Mouse (Mus musculus) midbrain, embryonic 12.5 days (tissue): Measurements from ENCODE around the gene Pcgf2. TPM values are rescaled to one million over a fixed set of nuclear protein-coding genes. Genes with fewer than 3 reads are reported as not detected.

ENCODE experiments used
- ATAC-seq: fragments of 200-750 bp; cut with Nextera tagmentation; 2 replicates; pipeline ENCODE4 v1.8.0; 2017; ENCODE audit warnings: low read depth, moderate TSS enrichment, moderate library complexity; ENCODE audit not compliant: low FRiP score
- H3K27ac ChIP-seq: fragments of 300-500 bp; sonication (generic); replicated peaks from 2 replicates; pipeline ENCODE4 v1.5.1; 2016; ENCODE audit warnings: mild to moderate bottlenecking
- H3K27me3 ChIP-seq: fragments of 300-500 bp; sonication (generic); 2 replicates; pipeline ENCODE4 v1.6.1; 2016; ENCODE audit warnings: mild to moderate bottlenecking
- H3K36me3 ChIP-seq: fragments of 300-500 bp; sonication (generic); 2 replicates; pipeline ENCODE4 v1.6.1; 2016
- H3K4me1 ChIP-seq: fragments of 300-500 bp; sonication (generic); 2 replicates; pipeline ENCODE4 v1.6.1; 2016
- H3K4me2 ChIP-seq: fragments of 300-500 bp; sonication (generic); replicated peaks from 2 replicates; pipeline ENCODE4 v1.6.1; 2016; ENCODE audit warnings: mild to moderate bottlenecking, moderate library complexity
- H3K4me3 ChIP-seq: fragments of 300-500 bp; sonication (generic); 2 replicates; pipeline ENCODE4 v1.5.1; 2016; ENCODE audit warnings: mild to moderate bottlenecking
- H3K9ac ChIP-seq: fragments of 300-500 bp; sonication (generic); replicated peaks from 2 replicates; pipeline ENCODE4 v1.6.1; 2016; ENCODE audit warnings: mild to moderate bottlenecking, moderate library complexity
- H3K9me3 ChIP-seq: fragments of 300-500 bp; sonication (generic); 2 replicates; pipeline ENCODE4 v1.6.1; 2016; ENCODE audit warnings: mild to moderate bottlenecking
- WGBS: fragments of 180-500 bp; shearing (Covaris S2); methylation state at CpG from one replicate; pipeline ENCODE4 v1.1.7; 2016; 5-methylcytosine and 5-hydroxymethylcytosine counted together
- polyA plus RNA-seq: library from polyadenylated mRNA; unstranded; fragments of >200 nt; fragmentation: Nextera tagmentation; extraction: Ambion mirVana; gene quantifications from 2 replicates; pipeline ENCODE4 v1.2.1, GENCODE M21; 2016

The Pcgf2 gene
- polyA plus RNA-seq, 1 experiment from 2014 or later = 16.5 TPM

DNA sequence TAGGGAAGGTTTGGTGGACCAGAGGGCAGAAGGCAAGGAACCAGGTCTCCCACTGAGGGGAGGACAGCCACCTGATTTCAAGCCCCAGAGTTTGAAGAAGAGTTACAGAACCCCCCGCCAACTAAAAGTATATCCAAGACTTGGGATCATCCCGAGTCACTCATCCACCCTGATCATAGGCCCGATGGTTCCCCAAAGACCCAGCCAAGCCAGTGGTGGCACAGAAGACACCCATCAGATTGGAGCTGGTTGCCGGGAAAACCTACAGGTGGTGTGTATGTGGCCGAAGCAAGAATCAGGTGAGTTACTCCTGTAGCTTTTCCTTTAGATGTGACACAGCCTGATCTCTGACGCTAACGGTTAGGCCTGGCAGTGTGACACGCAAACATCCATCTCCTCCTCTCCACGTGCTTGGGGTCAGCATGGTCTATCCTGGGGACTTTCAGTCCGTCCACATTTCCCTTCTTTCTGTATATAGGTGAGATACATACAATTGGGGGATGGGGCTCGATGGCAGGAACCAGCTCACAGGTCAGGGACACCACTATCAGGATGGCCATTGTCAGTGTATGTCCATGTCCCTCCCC is 13.9 kb downstream of the Pcgf2 start:
- H3K4me2 ChIP-seq = peak overlapping the region; percentile 82
- H3K4me1 ChIP-seq = peaks cover 12% of the 10 kb centered on the region
- ATAC-seq = no peak
- peaks cover 50% of the 10 kb centered on the region for H3K36me3 ChIP-seq
- H3K9me3 ChIP-seq = no peaks in the 10 kb centered on the region
- WGBS = 76% methylated on average over 11 of the region's 11 CpGs
- H3K27me3 ChIP-seq = 0 out of 2 replicates have a peak, but pooled peaks cover 9% of the 10 kb centered on the region
- peak overlapping the region; percentile 37; the same call in 1 of the 2 replicates for H3K9ac ChIP-seq
- H3K27ac ChIP-seq = no peak overlapping the region
- peak overlapping the region; percentile 45 for H3K4me3 ChIP-seq

DNA sequence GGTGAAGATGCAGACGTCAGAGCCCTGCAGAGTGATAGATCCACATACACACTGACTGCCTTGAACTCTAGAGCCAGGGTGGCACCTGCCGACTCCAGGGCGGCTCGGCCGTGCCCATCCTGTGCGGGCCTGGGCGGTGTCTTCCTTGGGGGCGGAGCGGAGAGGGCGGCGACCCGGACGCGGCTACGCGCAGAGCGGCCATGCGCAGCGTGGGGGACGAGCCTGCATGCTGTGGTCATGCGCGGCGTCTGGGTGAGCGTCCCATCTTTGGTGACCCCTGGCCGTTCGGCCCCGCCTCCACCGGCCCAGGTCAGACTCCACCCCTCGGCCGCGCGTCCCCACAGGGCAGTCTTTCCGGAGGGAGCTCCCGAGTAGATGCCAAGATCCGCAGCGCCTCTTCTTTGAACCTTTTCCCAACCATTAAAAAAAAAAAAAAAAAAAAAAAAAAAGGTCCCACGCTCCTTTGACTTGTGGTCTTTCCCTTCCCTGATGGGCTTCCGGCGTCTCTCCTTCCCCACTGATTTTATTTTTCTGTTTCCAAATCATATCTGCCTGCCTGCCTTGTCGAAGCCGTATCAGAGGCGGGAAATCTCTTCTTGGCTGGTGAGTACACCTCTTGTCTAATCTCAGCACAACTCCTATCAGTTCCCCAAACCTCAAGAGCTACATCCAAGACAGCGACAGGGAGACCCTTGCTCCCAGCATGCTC is 14.5 kb downstream of the Pcgf2 start, which contains the start of gene Cisd3:
Cisd3 (plus strand) TSS at position 214 of the 709 bp plus-strand sequence.
- Histone ChIP-seq H3K9ac (peak within 1 kb of the TSS; percentile 56), H3K27me3 (0 out of 2 replicates have a peak, but pooled peaks cover 9% of the 10 kb centered on the region), H3K4me1 (peaks cover 12% of the 10 kb centered on the region), H3K9me3 (no peaks in the 10 kb centered on the region), H3K4me3 (peak within 1 kb of the TSS; percentile 45), H3K27ac (peak within 1 kb of the TSS; percentile 30; the same call in 1 of the 2 replicates), H3K4me2 (peak within 1 kb of the TSS; percentile 82), H3K36me3 (peaks cover 49% of the 10 kb centered on the region)
- WGBS = 2% methylated on average over 43 of the region's 43 CpGs
- peak; percentile 78 for ATAC-seq

DNA sequence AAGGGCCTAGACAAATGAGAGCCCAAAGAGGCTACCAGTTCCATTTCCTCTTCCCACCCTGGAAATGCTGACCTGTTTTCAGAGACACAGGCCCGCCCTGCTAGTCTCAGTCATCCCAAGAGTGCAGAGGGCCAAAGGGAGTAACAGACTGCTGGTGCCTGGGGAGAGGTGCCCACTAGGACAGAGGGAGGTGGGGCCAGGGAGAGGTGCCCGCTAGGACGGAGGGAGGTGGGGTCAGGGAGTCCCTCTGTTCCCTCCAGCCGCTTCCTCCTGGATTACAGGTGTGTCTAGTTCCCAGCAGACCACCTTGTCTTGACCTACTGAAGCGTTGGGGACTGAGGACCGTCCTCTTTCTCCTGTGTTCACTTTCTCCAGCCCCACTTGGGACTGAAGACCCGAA is 15.5 kb downstream of the Pcgf2 start:
- H3K9me3 ChIP-seq = no peaks in the 10 kb centered on the region
- ATAC-seq = no peak
- 31% methylated on average over 4 of the region's 7 CpGs for WGBS
- H3K27me3 ChIP-seq = 0 out of 2 replicates have a peak, but pooled peaks cover 9% of the 10 kb centered on the region
- no peak overlapping the region for H3K4me2 ChIP-seq
- H3K4me3 ChIP-seq = no peak overlapping the region
- H3K27ac ChIP-seq = peak overlapping the region; percentile 30; the same call in 1 of the 2 replicates
- H3K36me3 ChIP-seq = peaks cover 49% of the 10 kb centered on the region
- no peak overlapping the region for H3K9ac ChIP-seq
- peaks cover 12% of the 10 kb centered on the region for H3K4me1 ChIP-seq

- no peak for ATAC-seq
- Histone ChIP-seq H3K27me3 (0 out of 2 replicates have a peak, but pooled peaks cover 9% of the 10 kb centered on the region), H3K4me3 (no peak overlapping the region), H3K9ac (no peak overlapping the region), H3K4me2 (no peak overlapping the region), H3K9me3 (no peaks in the 10 kb centered on the region), H3K36me3 (peaks cover 48% of the 10 kb centered on the region), H3K27ac (no peak overlapping the region), H3K4me1 (peaks cover 12% of the 10 kb centered on the region)
- WGBS = 90% methylated on average over 6 of the region's 6 CpGs
Measured at GRCm38 (mm10) chr11:97684063-97684680, 16.1 kb downstream of the Pcgf2 start.

GRCm38 (mm10) chr11:97682504-97683055 is 17.7 kb downstream of the Pcgf2 start:
- peaks cover 21% of the 10 kb centered on the region for H3K4me1 ChIP-seq
- H3K36me3 ChIP-seq = peaks cover 46% of the 10 kb centered on the region
- no peak for ATAC-seq
- H3K9me3 ChIP-seq = no peaks in the 10 kb centered on the region
- H3K4me2 ChIP-seq = no peak overlapping the region
- H3K27ac ChIP-seq = no peak overlapping the region
- WGBS = 78% methylated on average over 6 of the region's 6 CpGs
- 0 out of 2 replicates have a peak, but pooled peaks cover 11% of the 10 kb centered on the region for H3K27me3 ChIP-seq
- no peak overlapping the region for H3K4me3 ChIP-seq
- no peak overlapping the region for H3K9ac ChIP-seq

GRCm38 (mm10) chr11:97680430-97680829 is 19.9 kb downstream of the Pcgf2 start:
- Histone ChIP-seq H3K27ac (no peak overlapping the region), H3K27me3 (0 out of 2 replicates have a peak, but pooled peaks cover 7% of the 10 kb centered on the region), H3K4me1 (peaks cover 34% of the 10 kb centered on the region), H3K4me3 (no peak overlapping the region), H3K36me3 (peaks cover 65% of the 10 kb centered on the region), H3K4me2 (no peak overlapping the region), H3K9ac (no peak overlapping the region), H3K9me3 (no peaks in the 10 kb centered on the region)
- 89% methylated on average over 12 of the region's 12 CpGs for WGBS
- ATAC-seq = no peak

GRCm38 (mm10) chr11:97678301-97678700 is 22.0 kb downstream of the Pcgf2 start:
- Histone ChIP-seq H3K9me3 (no peaks in the 10 kb centered on the region), H3K4me1 (peaks cover 28% of the 10 kb centered on the region), H3K9ac (peak overlapping the region; percentile 34), H3K27ac (no peak overlapping the region), H3K4me3 (no peak overlapping the region), H3K4me2 (no peak overlapping the region), H3K27me3 (0 out of 2 replicates have a peak, but pooled peaks cover 3% of the 10 kb centered on the region), H3K36me3 (peaks cover 87% of the 10 kb centered on the region)
- no peak for ATAC-seq
- WGBS = 74% methylated on average over 12 of the region's 15 CpGs

GRCm38 (mm10) chr11:97677842-97678241 is 22.5 kb downstream of the Pcgf2 start:
- ATAC-seq = no peak
- 24% methylated on average over 8 of the region's 8 CpGs for WGBS
- H3K4me3 ChIP-seq = no peak overlapping the region
- no peaks in the 10 kb centered on the region for H3K9me3 ChIP-seq
- 0 out of 2 replicates have a peak, but pooled peaks cover 3% of the 10 kb centered on the region for H3K27me3 ChIP-seq
- no peak overlapping the region for H3K4me2 ChIP-seq
- H3K4me1 ChIP-seq = peaks cover 28% of the 10 kb centered on the region
- peak overlapping the region; percentile 68; the same call in 1 of the 2 replicates for H3K27ac ChIP-seq
- peak overlapping the region; percentile 34; the same call in 1 of the 2 replicates for H3K9ac ChIP-seq
- H3K36me3 ChIP-seq = peaks cover 89% of the 10 kb centered on the region

- WGBS = 25% methylated on average over 15 of the region's 15 CpGs
- no peak overlapping the region; the same call in 1 of the 2 replicates for H3K9ac ChIP-seq
- H3K27ac ChIP-seq = peak overlapping the region; percentile 68
- H3K9me3 ChIP-seq = no peaks in the 10 kb centered on the region
- no peak overlapping the region for H3K4me2 ChIP-seq
- H3K4me3 ChIP-seq = no peak overlapping the region
- ATAC-seq = no peak
- H3K4me1 ChIP-seq = peaks cover 28% of the 10 kb centered on the region
- H3K27me3 ChIP-seq = 0 out of 2 replicates have a peak, but pooled peaks cover 3% of the 10 kb centered on the region
- peaks cover 90% of the 10 kb centered on the region for H3K36me3 ChIP-seq
Measured at GRCm38 (mm10) chr11:97677381-97677780, 22.9 kb downstream of the Pcgf2 start.

GRCm38 (mm10) chr11:97676050-97676754 is 24.1 kb downstream of the Pcgf2 start:
- 84% methylated on average over 14 of the region's 15 CpGs for WGBS
- ATAC-seq = no peak
- Histone ChIP-seq H3K9ac (peak overlapping the region; percentile 39; the same call in 1 of the 2 replicates), H3K27me3 (0 out of 2 replicates have a peak, but pooled peaks cover 3% of the 10 kb centered on the region), H3K4me3 (no peak overlapping the region), H3K4me1 (peaks cover 28% of the 10 kb centered on the region), H3K9me3 (no peaks in the 10 kb centered on the region), H3K36me3 (peaks cover 90% of the 10 kb centered on the region), H3K27ac (peak overlapping the region; percentile 68; the same call in 1 of the 2 replicates), H3K4me2 (no peak overlapping the region)

DNA sequence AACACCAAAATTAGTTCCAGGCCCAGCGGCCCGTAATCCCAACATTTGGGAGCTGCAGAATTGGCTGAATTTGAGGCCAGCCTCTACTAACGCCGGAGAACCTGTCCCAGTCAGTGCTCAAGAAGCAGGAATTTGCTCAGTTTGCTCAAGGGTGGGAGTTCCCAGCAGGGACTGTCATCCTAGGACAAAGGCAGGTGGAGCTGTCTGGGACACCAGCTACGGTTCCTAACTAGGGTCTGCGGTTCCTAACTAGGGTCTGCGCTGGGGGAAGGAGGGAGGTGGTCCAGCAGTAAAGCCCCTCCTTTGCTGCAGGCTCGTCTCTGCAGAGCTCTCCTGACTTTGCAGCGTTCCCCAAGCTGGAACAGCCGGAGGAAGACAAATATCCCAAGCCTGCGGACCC is 27.1 kb downstream of the Pcgf2 start:
- no peak overlapping the region for H3K9ac ChIP-seq
- WGBS = 80% methylated on average over 11 of the region's 11 CpGs
- no peak overlapping the region for H3K4me2 ChIP-seq
- peaks cover 47% of the 10 kb centered on the region for H3K4me1 ChIP-seq
- no peak for ATAC-seq
- H3K27ac ChIP-seq = no peak overlapping the region
- H3K36me3 ChIP-seq = peaks cover 95% of the 10 kb centered on the region
- H3K27me3 ChIP-seq = no peaks in the 10 kb centered on the region
- H3K4me3 ChIP-seq = no peak overlapping the region
- H3K9me3 ChIP-seq = no peaks in the 10 kb centered on the region
